17 mouse cellular contexts compared by ENCODE assay signal in the genomic region with DNA sequence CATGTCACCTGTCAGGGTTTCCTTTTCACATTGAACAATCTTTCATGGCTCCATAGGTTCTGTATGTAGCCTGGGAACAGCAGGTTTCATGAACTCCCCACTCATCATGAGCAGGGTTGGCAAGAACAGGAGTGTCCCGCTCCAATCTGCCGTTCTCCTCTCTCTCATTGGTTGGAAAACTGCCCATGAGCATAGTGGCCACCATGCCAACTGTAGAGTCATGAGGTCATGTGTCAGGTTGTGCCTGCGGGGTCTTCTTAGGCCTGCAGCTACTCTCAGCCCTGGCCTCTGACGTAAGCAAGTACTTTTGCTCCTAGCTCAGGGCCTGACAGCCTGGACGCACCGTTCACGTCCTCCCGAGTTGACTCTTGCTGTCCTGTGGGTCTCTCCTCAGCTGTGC.
"Had no signal": no experiment of that assay in that cellular context is flagged by ENCODE, and none has a peak within 500 bp of the region (broad histone marks: within the 10 kb centered on the region; RNA-seq: fewer than 3 reads in every experiment).

No protein-coding gene starts in this region.

- H3K4me3 ChIP-seq: lung, embryonic 15.5 days; megakaryocyte, embryonic 14.5 days; midbrain, embryonic 13.5 days; midbrain, embryonic 15.5 days; neural tube, embryonic 12.5 days; stomach, embryonic 15.5 days had no signal

- H3K4me2 ChIP-seq: lung, embryonic 15.5 days; midbrain, embryonic 11.5 days; midbrain, embryonic 13.5 days; midbrain, embryonic 15.5 days; neural tube, embryonic 12.5 days; stomach, embryonic 15.5 days had no signal

- H3K36me3 ChIP-seq: lung, embryonic 15.5 days; midbrain, embryonic 13.5 days; midbrain, embryonic 15.5 days; neural tube, embryonic 12.5 days; stomach, embryonic 15.5 days had no signal

- H3K4me1 ChIP-seq: lung, embryonic 15.5 days; megakaryocyte, embryonic 14.5 days; stomach, embryonic 15.5 days had no signal

- ATAC-seq: lung, postnatal 0 days; midbrain, embryonic 13.5 days; midbrain, embryonic 15.5 days had no signal

- H3K27me3 ChIP-seq: lung, embryonic 15.5 days; midbrain, embryonic 13.5 days; midbrain, embryonic 15.5 days; neural tube, embryonic 12.5 days; stomach, embryonic 15.5 days had no signal

- H3K27ac ChIP-seq: lung, embryonic 15.5 days; macrophage; midbrain, embryonic 13.5 days; midbrain, embryonic 15.5 days; neural tube, embryonic 12.5 days; stomach, embryonic 15.5 days; stomach, postnatal 0 days had no signal

- H3K9ac ChIP-seq: lung, embryonic 15.5 days; midbrain, embryonic 13.5 days; midbrain, embryonic 15.5 days; neural tube, embryonic 12.5 days; stomach, embryonic 15.5 days had no signal

- H3K9me3 ChIP-seq: lung, embryonic 15.5 days; megakaryocyte, embryonic 14.5 days; midbrain, embryonic 13.5 days; midbrain, embryonic 15.5 days; neural tube, embryonic 12.5 days; stomach, embryonic 15.5 days had no signal

- DNase-seq: lung, adult 2 months; lung, postnatal 14 days; lung, postnatal 36 days; right cerebral cortex, postnatal 14 days; thymus, adult 2 months; thymus, postnatal 25 days; thymus, postnatal 4 days had no signal
